Mouse (Mus musculus): ENCODE measurements at regions not wholly inside any gene's neighbourhood (a gene's known extent, or its start where the extent isn't known, plus 50 kb on each side); places are given as distances from the start of the nearest gene placed in this dataset.

GRCm38 (mm10) chr9:63809901-63810587 lies 52.2 kb upstream of the Smad3 start:
- H3K9ac ChIP-seq (ENCODE audit: low read length): no peak overlapping the region
- ATAC-seq (no peak), DNase-seq (ENCODE audit: low spot score) (no peak)
- 54% methylated on average over 3 of the region's 3 CpGs for WGBS
- H3K4me3 ChIP-seq (ENCODE audit: low read depth, low read length): no peak overlapping the region
- no peaks in the 10 kb centered on the region for H3K36me3 ChIP-seq (ENCODE audit: control insufficient read depth, insufficient read depth, low read length)
- H3K9me3 ChIP-seq (replicated peaks; ENCODE audit: control insufficient read depth, low read length): no peaks in the 10 kb centered on the region
- no peaks in the 10 kb centered on the region for H3K27me3 ChIP-seq (replicated peaks; ENCODE audit: control insufficient read depth, insufficient read depth, low read length)
- no peaks in the 10 kb centered on the region; the same call in 1 of the 2 replicates for H3K4me1 ChIP-seq (ENCODE audit: control insufficient read depth, insufficient read depth, low read length)
- no peak overlapping the region for H3K27ac ChIP-seq (ENCODE audit: low read depth, low read length)
- no peak overlapping the region for H3K4me2 ChIP-seq (ENCODE audit: low read length)
